Mouse (Mus musculus) limb, embryonic 10.5 days (tissue): ENCODE results near the gene Ssbp2. TPM values are rescaled to one million over a fixed set of nuclear protein-coding genes. Genes with fewer than 3 reads are reported as not detected.

Source experiments
- DNase-seq: peaks from one replicate; pipeline ENCODE4 v3.0.0-alpha.2; 2017; ENCODE audit warnings: low spot score
- H3K27ac ChIP-seq: fragments of 300-500 bp; sonication (generic); 2 replicates; pipeline ENCODE4 v1.5.1; 2016; ENCODE audit warnings: mild to moderate bottlenecking
- H3K27me3 ChIP-seq: fragments of 300-500 bp; sonication (generic); 2 replicates; pipeline ENCODE4 v1.6.1; 2016; ENCODE audit warnings: low read depth, mild to moderate bottlenecking; ENCODE audit not compliant: poor library complexity, severe bottlenecking
- H3K36me3 ChIP-seq: fragments of 300-500 bp; sonication (generic); 2 replicates; pipeline ENCODE4 v1.6.1; 2016; ENCODE audit warnings: mild to moderate bottlenecking, moderate library complexity
- H3K4me1 ChIP-seq: fragments of 300-500 bp; sonication (generic); 2 replicates; pipeline ENCODE4 v1.6.1; 2016
- H3K4me3 ChIP-seq: fragments of 300-500 bp; sonication (generic); 2 replicates; pipeline ENCODE4 v1.5.1; 2016; ENCODE audit warnings: mild to moderate bottlenecking, moderate library complexity
- H3K9me3 ChIP-seq: fragments of 300-500 bp; sonication (generic); replicated peaks from 2 replicates; pipeline ENCODE4 v1.6.1; 2016; ENCODE audit warnings: mild to moderate bottlenecking
- WGBS: fragments of 180-500 bp; shearing (Covaris S2); methylation state at CpG from one replicate; pipeline ENCODE4 v1.1.7; 2016; 5-methylcytosine and 5-hydroxymethylcytosine counted together
- polyA plus RNA-seq: library from polyadenylated mRNA; unstranded; fragments of >200 nt; fragmentation: Nextera tagmentation; extraction: Ambion mirVana; gene quantifications from 2 replicates; pipeline ENCODE4 v1.2.1, GENCODE M21; 2016

Gene Ssbp2
- polyA plus RNA-seq: 136 and 183 TPM in 2 replicates

DNA sequence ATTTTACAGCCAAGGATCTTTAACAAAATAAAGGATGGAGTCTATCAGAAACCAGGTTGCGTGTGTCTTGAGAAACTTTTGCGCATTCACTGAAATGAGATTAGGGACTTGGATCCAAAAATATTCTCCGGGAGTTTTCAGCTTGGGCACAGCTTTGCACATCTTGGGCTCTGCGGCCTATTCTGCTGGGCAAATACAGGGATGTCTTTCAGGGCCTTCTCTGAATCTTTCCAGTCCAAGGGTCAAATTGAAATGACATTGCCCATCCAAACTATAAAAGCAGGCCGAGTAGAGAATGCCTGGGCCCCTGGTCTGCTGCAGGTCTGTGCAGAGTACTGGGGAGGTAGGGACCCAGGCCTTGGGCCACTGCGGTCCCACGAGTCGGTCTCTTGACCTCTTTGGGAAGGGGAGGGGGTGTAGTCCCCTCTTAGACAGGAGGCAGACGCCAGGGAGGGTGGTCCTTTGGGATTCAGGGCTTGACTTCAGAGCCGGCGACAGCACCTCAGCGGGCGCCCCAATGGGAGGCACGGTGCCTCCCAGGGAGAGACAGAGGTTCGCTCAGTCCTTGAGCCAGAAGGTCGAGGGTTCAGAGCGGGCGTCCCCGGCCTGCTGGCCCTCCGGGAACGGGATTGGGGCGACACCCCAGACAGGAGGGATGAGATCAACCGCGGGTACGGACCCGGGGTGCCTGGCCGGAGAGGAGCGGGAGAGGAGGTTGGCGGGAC lies at the start of gene Ssbp2:
Gene Ssbp2 (plus strand): TSS at position 388 of the 725 bp plus-strand sequence.
- DNase-seq: no peak
- H3K27ac ChIP-seq: peak within 1 kb of the TSS; percentile 98
- H3K4me3 ChIP-seq: peak within 1 kb of the TSS; percentile 99
- no peaks in the 10 kb centered on the region for H3K27me3 ChIP-seq
- H3K36me3 ChIP-seq: no peaks in the 10 kb centered on the region
- no peaks in the 10 kb centered on the region for H3K9me3 ChIP-seq
- H3K4me1 ChIP-seq: peaks cover 37% of the 10 kb centered on the region
- WGBS: 7% methylated on average over 28 of the region's 29 CpGs

GRCm38 (mm10) chr13:91413752-91414503 lies 46.2 kb upstream of the Ssbp2 start:
- Histone ChIP-seq H3K27ac (no peak overlapping the region), H3K27me3 (no peaks in the 10 kb centered on the region), H3K4me1 (no peaks in the 10 kb centered on the region), H3K4me3 (no peak overlapping the region), H3K36me3 (no peaks in the 10 kb centered on the region), H3K9me3 (no peaks in the 10 kb centered on the region)
- DNase-seq: no peak
- WGBS: 86% methylated on average over 5 of the region's 5 CpGs

DNA sequence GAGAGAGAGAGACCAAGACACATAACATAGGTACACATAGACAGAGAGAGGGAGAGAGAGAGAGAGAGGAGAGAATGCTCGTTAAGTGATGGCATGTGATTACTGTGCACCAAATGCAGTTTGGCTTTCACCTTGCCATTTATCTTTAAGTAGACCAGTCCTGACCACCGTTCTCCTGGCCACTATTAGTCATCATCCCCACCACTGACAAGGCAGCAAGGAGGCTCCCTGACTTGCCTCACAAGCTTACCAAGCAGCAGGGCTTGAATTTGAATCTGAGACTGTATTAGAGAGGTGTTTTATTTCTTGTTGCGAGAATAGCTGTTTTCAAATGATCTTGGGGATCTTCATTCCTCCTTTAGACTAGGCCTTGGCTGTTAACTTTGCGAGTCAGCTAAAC lies 44.2 kb upstream of the Ssbp2 start:
- H3K4me3 ChIP-seq: no peak overlapping the region
- no peaks in the 10 kb centered on the region for H3K9me3 ChIP-seq

DNA sequence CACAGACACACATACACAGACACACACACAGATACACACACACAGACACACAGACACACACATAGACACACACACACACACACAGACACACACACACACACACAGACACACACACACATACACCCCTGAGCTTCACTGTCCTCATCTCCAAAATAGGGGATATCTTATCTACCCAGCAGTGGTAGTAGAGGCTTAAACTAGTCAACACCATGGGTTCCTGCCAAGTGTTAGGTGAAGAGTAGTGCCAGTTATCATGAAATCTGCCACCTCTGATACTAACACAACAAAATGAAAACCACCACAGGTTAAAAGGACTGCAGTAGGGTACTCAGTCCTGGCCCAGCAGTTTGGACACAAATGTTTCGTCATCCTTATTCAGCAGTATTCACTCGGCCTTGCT lies 43.4 kb upstream of the Ssbp2 start:
- Histone ChIP-seq H3K36me3 (no peaks in the 10 kb centered on the region), H3K4me3 (no peak overlapping the region), H3K4me1 (peaks cover 8% of the 10 kb centered on the region), H3K27ac (no peak overlapping the region), H3K27me3 (no peaks in the 10 kb centered on the region), H3K9me3 (no peaks in the 10 kb centered on the region)
- DNase-seq: no peak
- 89% methylated on average over 2 of the region's 2 CpGs for WGBS

More for the DNA sequence above, 44.2 kb upstream of the Ssbp2 start:
- H3K27me3 ChIP-seq: no peaks in the 10 kb centered on the region
- H3K4me1 ChIP-seq: no peaks in the 10 kb centered on the region
- DNase-seq: no peak
- H3K27ac ChIP-seq: no peak overlapping the region
- no peaks in the 10 kb centered on the region for H3K36me3 ChIP-seq
- 78% methylated on average over 4 of the region's 4 CpGs for WGBS

- Histone ChIP-seq H3K27ac (peak overlapping the region; percentile 50; the same call in 1 of the 2 replicates), H3K27me3 (no peaks in the 10 kb centered on the region), H3K4me1 (peaks cover 27% of the 10 kb centered on the region), H3K36me3 (no peaks in the 10 kb centered on the region), H3K9me3 (no peaks in the 10 kb centered on the region), H3K4me3 (no peak overlapping the region)
- DNase-seq: peak; percentile 72
- 38% methylated on average over 9 of the region's 9 CpGs for WGBS
Measured at GRCm38 (mm10) chr13:91421387-91421949, 38.6 kb upstream of the Ssbp2 start.

DNA sequence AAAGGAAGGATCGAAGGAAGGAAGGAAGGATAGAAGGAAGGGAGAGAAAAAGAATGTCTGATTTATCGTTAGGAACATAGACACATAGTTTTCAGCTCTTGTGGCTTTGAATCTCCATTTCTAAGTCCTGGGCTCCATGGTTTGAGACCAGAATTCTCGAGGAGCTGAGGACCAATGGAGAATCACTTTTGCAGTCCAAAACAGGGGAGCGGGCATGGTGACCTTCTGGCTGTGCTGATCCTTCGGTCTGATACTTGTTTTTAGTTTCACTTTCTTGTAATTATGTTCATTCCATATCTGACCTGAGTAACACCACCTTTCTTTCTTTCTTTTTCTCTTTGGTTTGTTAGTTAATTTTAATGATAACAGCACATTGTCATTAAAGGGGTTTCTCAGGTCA lies 29.2 kb upstream of the Ssbp2 start:
- no peak overlapping the region for H3K4me3 ChIP-seq
- DNase-seq: no peak
- H3K4me1 ChIP-seq: peaks cover 25% of the 10 kb centered on the region
- 77% methylated on average over 5 of the region's 5 CpGs for WGBS
- no peak overlapping the region; the same call in 1 of the 2 replicates for H3K27ac ChIP-seq
- no peaks in the 10 kb centered on the region for H3K36me3 ChIP-seq
- no peaks in the 10 kb centered on the region for H3K9me3 ChIP-seq
- no peaks in the 10 kb centered on the region for H3K27me3 ChIP-seq

DNA sequence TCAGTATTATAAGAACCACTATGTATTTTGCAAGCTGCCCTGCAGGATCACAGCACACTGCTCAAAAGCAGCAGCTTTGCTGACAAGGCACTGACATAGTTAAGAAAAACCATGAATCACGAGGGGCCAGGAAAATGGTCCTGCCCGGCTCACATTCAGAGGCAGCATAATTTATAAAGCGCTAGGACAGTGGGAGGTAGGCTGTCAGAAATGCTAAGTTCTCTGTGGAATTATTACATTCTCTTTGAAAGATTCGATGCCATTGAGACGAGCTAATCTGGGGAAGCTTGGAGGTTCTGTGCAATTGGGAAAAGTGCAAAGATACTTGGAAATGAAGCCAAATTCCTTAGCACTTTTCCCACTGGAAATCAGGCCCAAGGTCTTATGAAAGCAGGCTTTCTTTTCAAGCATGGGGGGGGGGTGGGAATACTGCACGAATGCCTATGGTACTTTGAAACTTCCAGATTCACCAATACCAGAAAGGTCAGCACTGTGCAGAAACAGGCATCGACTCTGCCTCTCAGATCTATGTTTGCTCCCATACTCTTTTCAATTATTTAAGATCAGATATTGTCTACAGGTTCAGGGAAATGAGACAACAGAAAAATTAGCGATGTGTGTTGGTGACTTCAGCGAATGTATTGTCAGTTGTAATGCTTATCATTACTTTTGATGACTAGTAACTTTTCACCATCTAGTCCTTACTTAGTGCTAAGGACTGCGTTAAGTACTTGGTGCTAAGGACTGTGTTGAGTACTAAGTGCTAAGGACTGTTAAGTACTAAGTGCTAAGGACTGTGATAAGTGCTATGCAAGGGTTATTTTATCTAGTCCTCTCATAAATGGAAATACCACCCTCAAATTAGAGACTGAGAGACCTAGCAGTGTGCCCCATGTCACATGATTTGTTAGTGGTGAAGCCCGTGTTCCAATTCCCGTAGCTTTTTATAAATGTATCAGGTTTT lies 28.4 kb upstream of the Ssbp2 start:
- no peak overlapping the region; the same call in 1 of the 2 replicates for H3K27ac ChIP-seq
- H3K27me3 ChIP-seq: no peaks in the 10 kb centered on the region
- H3K9me3 ChIP-seq: no peaks in the 10 kb centered on the region
- 64% methylated on average over 12 of the region's 12 CpGs for WGBS
- H3K4me1 ChIP-seq: peaks cover 19% of the 10 kb centered on the region
- no peaks in the 10 kb centered on the region for H3K36me3 ChIP-seq
- H3K4me3 ChIP-seq: no peak overlapping the region
- no peak for DNase-seq

- WGBS: 87% methylated on average over 11 of the region's 11 CpGs
- H3K27ac ChIP-seq: no peak overlapping the region
- DNase-seq: no peak
- H3K36me3 ChIP-seq: no peaks in the 10 kb centered on the region
- peaks cover 19% of the 10 kb centered on the region for H3K4me1 ChIP-seq
- no peaks in the 10 kb centered on the region for H3K9me3 ChIP-seq
- H3K27me3 ChIP-seq: no peaks in the 10 kb centered on the region
- H3K4me3 ChIP-seq: no peak overlapping the region
Measured at GRCm38 (mm10) chr13:91433021-91433420, 27.1 kb upstream of the Ssbp2 start.

GRCm38 (mm10) chr13:91437931-91438330 lies 22.2 kb upstream of the Ssbp2 start:
- 72% methylated on average over 3 of the region's 3 CpGs for WGBS
- Histone ChIP-seq H3K27ac (no peak overlapping the region), H3K9me3 (no peaks in the 10 kb centered on the region), H3K27me3 (no peaks in the 10 kb centered on the region), H3K36me3 (no peaks in the 10 kb centered on the region), H3K4me3 (no peak overlapping the region), H3K4me1 (no peaks in the 10 kb centered on the region)
- no peak for DNase-seq

- Histone ChIP-seq H3K4me3 (no peak overlapping the region), H3K4me1 (peaks cover 3% of the 10 kb centered on the region; the same call in 1 of the 2 replicates), H3K27me3 (no peaks in the 10 kb centered on the region), H3K27ac (no peak overlapping the region), H3K36me3 (no peaks in the 10 kb centered on the region), H3K9me3 (no peaks in the 10 kb centered on the region)
- WGBS: 95% methylated on average over 5 of the region's 5 CpGs
- no peak for DNase-seq
Measured at GRCm38 (mm10) chr13:91441476-91441875, 18.6 kb upstream of the Ssbp2 start.

- Histone ChIP-seq H3K9me3 (no peaks in the 10 kb centered on the region), H3K4me1 (peaks cover 3% of the 10 kb centered on the region; the same call in 1 of the 2 replicates), H3K4me3 (no peak overlapping the region), H3K36me3 (no peaks in the 10 kb centered on the region), H3K27ac (no peak overlapping the region), H3K27me3 (no peaks in the 10 kb centered on the region)
- WGBS: 90% methylated on average over 2 of the region's 2 CpGs
- DNase-seq: no peak
Measured at GRCm38 (mm10) chr13:91446728-91447127, 13.4 kb upstream of the Ssbp2 start.

DNA sequence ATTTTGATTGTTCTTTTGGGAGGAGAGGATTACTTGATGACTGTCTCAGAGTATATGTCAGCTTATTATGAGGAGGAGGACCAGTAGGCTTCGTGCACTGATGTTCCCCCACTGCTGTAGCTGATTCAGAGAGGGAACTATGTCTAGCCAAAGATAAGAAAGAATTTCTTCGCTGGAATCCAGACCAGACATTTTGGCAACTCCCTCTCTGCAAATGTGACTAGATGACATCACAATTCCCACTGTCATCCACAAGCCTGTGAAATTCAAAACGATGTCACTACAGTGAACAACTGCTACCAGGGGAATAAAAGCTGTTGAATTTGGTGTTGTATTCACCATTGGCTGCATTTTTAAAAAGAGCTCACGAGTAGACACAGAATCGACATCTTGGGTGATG lies 11.1 kb upstream of the Ssbp2 start:
- DNase-seq: no peak
- H3K27ac ChIP-seq: no peak overlapping the region
- no peaks in the 10 kb centered on the region for H3K27me3 ChIP-seq
- no peaks in the 10 kb centered on the region for H3K9me3 ChIP-seq
- no peak overlapping the region for H3K4me3 ChIP-seq
- H3K4me1 ChIP-seq: peaks cover 3% of the 10 kb centered on the region; the same call in 1 of the 2 replicates
- 87% methylated on average over 5 of the region's 5 CpGs for WGBS
- no peaks in the 10 kb centered on the region for H3K36me3 ChIP-seq
